Mouse (Mus musculus): ENCODE results near the gene Emc3.

Emc3 gene

GRCm38 (mm10) chr6:113530932-113531839 is at the start of gene Emc3, which contains the start of gene Fancd2:
TSS of gene Emc3 (minus strand) at chr6:113531652.
TSS of gene Fancd2 (plus strand) at chr6:113531682.
- DNase-seq (ENCODE audit: low spot score in 2 of 2): peak; percentile 92 to 95

- DNase-seq (ENCODE audit: low spot score in 2 of 2): no peak
Measured at GRCm38 (mm10) chr6:113579306-113579705, 47.9 kb upstream of the Emc3 start.

- DNase-seq (ENCODE audit: low spot score in 2 of 2): peak; percentile 50 to 76
Measured at GRCm38 (mm10) chr6:113576044-113576443, 44.6 kb upstream of the Emc3 start.

GRCm38 (mm10) chr6:113564557-113564956 is 33.1 kb upstream of the Emc3 start:
- no peak for DNase-seq (ENCODE audit: low spot score in 2 of 2)

GRCm38 (mm10) chr6:113559736-113560135 is 28.3 kb upstream of the Emc3 start:
- peak; percentile 31 to 62 for DNase-seq (ENCODE audit: low spot score in 2 of 2)

GRCm38 (mm10) chr6:113543906-113544481 is 12.5 kb upstream of the Emc3 start:
- no peak for DNase-seq (ENCODE audit: low spot score in 2 of 2)

GRCm38 (mm10) chr6:113541610-113542009 is 10.2 kb upstream of the Emc3 start:
- DNase-seq (ENCODE audit: low spot score in 2 of 2): no peak

GRCm38 (mm10) chr6:113534886-113535285 is 3.4 kb upstream of the Emc3 start:
- no peak for DNase-seq (ENCODE audit: low spot score in 2 of 2)

GRCm38 (mm10) chr6:113531840-113532404 is 470 bp upstream of the Emc3 start:
- DNase-seq (ENCODE audit: low spot score in 2 of 2): no peak

- DNase-seq (ENCODE audit: low spot score in 2 of 2): no peak
Measured at GRCm38 (mm10) chr6:113523420-113523819, 8.0 kb downstream of the Emc3 start.

GRCm38 (mm10) chr6:113522310-113522709 is 9.1 kb downstream of the Emc3 start:
- DNase-seq (ENCODE audit: low spot score in 2 of 2): no peak

GRCm38 (mm10) chr6:113517434-113518080 is 13.9 kb downstream of the Emc3 start:
- no peak for DNase-seq (ENCODE audit: low spot score in 2 of 2)

GRCm38 (mm10) chr6:113514600-113514999 is 16.9 kb downstream of the Emc3 start:
- no peak for DNase-seq (ENCODE audit: low spot score in 2 of 2)

- DNase-seq (ENCODE audit: low spot score in 2 of 2): no peak
Measured at GRCm38 (mm10) chr6:113513944-113514343, 17.5 kb downstream of the Emc3 start.

GRCm38 (mm10) chr6:113508947-113509280 is 22.5 kb downstream of the Emc3 start:
- DNase-seq (ENCODE audit: low spot score in 2 of 2): no peak

GRCm38 (mm10) chr6:113508272-113508946 is 23.0 kb downstream of the Emc3 start:
- DNase-seq (ENCODE audit: low spot score in 2 of 2): peak in 1 of 2 experiments; percentile 35

GRCm38 (mm10) chr6:113507130-113507529 is 24.3 kb downstream of the Emc3 start:
- no peak for DNase-seq (ENCODE audit: low spot score in 2 of 2)

GRCm38 (mm10) chr6:113505689-113506088 is 25.8 kb downstream of the Emc3 start:
- no peak for DNase-seq (ENCODE audit: low spot score in 2 of 2)

- no peak for DNase-seq (ENCODE audit: low spot score in 2 of 2)
Measured at GRCm38 (mm10) chr6:113502801-113503200, 28.7 kb downstream of the Emc3 start.

- peak; percentile 82 to 89 for DNase-seq (ENCODE audit: low spot score in 2 of 2)
Measured at GRCm38 (mm10) chr6:113501388-113502084, 29.9 kb downstream of the Emc3 start, which contains the start of gene Prrt3. TSS of gene Prrt3 (minus strand) at chr6:113501931.

- no peak for DNase-seq (ENCODE audit: low spot score in 2 of 2)
Measured at GRCm38 (mm10) chr6:113499346-113499745, 32.1 kb downstream of the Emc3 start.

Measured in right cerebral cortex, postnatal 10 days (tissue).